Mouse (Mus musculus) kidney, postnatal 25 days (tissue): ENCODE measurements around the gene Fank1.

Experiments used
- DNase-seq, 2 experiments: peaks; one replicate each; pipeline ENCODE4 v3.0.0; 2021; ENCODE audit warnings: mixed read lengths in 2 of 2

The Fank1 gene

DNA sequence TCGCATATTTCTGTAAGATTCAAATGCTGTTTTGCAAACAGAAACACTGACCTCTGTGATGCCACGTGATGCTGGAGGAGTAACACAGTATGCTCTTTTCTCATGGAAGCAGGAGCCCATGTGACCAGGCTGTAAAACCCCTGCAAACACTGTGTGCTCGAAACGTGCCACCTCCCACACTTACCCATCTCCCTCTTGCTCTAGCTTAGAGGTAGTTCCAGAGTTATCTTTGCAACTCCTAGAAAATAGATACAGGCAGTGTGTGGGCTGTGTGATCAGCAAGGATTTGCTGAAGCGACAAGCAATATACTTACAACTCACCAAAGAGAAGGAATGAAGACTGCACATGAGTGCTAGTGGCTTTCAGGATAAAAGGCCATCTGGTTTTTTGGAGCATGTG, 8.1 kb upstream of the Fank1 start:
- DNase-seq: no peak

DNA sequence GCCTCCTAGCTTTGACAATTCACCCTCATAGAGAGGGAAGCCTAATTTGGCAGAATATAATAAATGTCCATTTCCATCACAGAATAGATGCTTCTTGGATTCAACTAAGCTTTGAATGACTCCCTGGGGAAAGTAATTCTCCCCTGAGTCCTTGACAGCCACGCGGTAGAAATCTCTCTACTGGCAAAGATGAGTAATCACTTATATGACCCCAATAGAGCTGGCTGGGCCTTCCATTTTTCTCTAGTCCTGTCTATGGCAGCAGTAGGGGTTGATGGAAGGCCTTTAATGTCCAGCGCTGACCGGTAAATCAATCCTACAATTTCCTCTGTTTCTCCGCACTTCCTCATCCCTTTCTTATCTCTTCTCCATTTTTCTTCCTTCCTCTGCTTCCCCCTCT, 1.5 kb upstream of the Fank1 start:
- DNase-seq: no peak

DNA sequence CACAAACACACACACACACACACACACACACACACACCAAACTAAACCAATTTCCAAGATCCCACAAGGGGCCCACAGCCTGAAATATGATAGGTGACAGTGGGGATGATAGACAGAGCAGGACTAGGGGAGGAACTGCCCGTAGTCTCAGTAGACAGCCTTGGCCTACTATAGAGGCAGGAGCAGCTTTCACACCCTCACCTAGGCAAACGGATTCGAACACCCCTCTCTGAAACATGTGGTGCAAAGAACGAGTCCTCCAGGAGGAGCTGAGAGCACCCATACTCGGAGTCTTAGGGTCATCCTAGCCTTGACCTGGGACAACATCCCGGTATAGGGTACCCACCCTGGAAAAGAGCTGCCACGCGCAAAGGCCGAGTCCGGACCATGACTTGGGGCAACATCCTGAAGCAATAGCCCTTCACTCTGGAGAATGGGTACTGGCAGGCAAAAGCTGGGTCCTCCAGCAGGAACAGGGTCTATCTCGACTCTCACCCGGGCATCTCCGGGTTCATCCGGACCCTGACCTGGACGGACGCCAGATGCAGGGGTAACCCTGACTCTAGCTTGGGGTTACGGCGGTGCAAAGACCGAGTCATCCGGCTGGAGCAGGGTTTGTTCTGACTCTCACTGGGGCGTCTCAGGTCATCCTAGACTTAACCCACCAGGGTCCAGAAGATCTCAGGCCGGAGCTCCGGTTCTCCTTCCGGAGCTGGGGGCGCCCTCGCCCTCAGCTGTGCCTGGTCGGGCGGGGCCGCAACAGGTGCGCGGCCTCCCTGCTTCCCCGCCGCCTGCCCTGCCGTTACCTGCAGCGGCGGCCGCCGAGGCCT, 650 bp upstream of the Fank1 start:
- peak; percentile 58 to 81 for DNase-seq

DNA sequence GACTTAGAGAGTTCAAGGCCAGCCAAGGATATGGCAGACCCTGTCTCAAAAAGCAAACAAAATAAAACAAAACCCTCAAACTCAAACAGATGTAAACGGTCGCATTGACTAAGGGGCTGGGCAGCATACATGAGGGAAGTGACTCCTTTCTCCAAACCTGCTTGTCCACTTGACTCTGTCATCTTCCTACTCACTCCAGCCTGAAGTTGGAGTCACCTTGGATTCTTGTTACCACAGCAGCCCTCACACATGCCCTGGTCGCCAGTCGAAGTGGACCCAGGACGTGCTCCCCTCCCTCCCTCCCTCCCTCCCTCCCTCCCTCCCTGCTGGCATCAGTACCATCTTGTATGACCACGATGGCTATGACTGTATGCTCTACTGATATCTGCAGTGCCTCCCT, 4.9 kb downstream of the Fank1 start:
- no peak for DNase-seq

DNA sequence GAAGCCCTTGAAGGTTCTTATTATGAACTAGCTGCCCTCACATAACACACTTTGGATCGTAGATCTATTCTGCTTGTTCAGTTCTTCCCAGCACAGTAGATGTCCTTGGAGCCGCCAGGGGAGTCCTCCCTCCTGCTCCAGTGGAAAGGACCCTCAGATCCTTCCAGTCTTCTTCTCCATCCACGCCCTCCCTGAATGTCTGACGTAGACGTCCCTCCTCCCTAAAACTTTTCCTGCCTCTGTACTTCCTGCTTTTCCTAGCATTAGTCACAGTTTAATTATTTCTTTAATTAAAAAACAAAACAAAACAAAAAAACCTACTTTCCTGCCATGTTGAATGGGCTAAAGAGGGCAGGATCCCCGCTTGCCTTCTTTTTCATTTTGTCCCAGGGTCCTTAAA, 5.3 kb downstream of the Fank1 start:
- DNase-seq: no peak

DNA sequence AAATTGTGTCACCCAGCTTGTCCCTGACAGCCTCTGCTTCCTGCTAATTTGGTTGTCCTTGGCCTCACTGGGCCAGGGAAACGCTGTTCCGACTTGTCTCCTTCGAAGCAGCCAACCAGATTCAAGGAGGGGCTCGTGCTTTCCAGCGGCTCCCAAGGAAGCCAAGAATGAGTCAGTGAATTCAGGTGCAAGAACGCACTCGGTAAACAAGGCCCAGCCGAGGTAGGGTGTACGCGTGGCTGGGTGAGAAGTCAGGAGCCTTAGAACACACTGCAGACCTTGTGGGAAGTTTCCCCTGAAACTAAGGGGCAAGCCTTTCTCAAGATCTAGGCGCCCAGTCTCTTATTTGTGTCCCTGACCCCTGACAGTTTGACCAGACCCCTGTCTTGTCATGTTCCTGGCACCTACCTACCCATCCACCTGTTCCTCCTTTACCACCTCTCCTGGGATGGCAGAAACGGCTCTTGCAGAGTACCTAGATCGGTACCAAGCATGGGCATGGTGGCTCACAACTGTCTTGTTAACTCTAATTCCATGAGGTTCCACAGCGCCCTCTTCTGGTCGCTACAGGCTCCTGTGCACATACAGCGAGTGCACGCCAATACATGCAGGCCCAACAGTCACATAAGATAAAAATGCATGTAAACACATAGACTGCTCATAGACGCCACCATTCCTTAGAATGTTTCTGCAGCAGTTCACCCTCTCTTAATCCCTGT, 6.2 kb downstream of the Fank1 start, which contains the start of gene Dhx32:
Gene Dhx32, minus strand, starts transcription at position 10 of the 719 bp plus-strand sequence.
- DNase-seq: peak; percentile 84 to 85

DNA sequence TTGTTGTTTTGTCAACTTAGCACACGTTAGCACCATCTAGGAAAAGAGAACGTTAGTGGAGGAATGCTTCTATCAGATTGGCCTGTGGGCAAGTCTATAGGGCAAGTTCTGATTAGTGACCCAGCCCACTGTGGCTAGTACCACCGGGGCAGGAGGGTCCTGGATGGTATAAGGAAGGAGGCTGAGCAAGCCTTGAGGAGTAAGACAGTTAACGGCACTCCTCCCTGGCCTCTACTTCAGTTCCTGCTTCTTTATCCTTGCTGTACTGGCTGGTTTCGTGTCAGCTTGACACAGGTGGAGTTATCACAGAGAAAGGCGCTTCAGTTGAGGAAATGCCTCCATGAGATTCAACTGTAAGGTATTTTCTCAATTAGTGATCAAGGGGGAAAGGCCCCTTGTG, 10.9 kb downstream of the Fank1 start:
- DNase-seq: no peak

DNA sequence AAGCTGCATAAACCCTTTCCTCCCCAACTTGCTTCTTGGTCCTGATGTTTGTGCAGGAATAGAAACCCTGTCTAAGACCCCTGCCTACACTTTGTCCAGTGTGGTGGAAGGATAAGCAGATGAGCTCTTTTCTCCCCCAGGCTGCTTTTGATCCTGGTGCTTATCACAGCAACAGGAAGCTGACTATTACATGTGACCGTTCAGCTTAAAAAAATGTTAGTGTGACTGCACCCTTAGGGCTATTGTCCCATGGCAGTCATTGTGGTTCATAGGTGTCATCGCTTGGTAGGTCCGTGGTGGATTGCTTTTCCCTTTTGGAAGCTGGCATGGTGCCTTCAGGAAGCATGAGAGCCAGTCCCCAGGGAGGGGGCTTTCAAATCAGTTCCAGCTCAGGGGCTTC, 11.5 kb downstream of the Fank1 start:
- no peak for DNase-seq

DNA sequence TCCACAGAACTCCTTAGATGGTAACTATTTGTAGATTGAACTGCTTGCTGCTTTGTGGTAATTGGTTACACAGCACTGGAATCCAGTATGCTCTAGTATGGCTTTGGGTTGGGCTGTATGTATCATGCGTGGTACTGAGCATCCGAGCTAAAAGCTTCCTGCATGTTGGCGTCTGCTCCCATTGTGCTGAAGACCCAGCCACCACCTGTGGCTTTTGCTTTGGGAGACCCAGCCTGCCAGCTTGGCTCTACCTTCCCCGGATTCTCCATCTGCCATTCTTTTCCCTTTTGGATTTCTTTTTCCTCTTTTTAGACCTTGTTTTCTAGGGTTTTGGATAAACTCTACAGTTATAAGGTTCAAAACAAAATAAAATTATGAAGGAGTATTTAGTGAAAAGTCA, 13.5 kb downstream of the Fank1 start:
- DNase-seq: no peak

DNA sequence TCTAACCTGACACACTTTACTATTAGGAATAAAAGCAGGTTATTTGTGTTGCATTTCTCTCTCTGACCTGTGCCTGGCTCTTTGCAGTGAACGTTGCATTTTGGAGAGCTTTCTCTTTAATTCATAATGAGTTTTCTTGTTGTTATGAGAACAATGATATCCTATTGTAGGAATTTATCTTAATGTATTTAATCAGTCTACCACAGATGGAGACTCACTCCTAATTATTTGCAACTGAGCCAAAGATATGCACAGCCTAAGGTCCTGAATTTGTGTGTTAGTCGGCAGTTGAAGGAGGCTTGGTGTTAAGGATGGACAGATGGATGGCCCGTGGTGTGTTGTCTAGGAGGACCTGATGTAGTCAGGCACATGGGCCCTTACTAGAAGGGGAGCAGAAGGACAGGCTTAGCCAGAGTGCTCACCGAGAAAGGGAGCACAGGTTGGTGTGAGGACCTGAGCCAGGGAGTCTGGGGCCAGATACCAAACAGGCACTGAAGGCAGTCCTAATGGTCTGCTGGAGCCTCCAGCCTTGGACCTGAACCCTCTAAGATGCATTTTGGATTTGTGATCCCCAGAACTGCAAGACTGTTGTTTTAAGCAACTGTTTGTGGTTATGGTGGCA, 14.1 kb downstream of the Fank1 start:
- DNase-seq: no peak

DNA sequence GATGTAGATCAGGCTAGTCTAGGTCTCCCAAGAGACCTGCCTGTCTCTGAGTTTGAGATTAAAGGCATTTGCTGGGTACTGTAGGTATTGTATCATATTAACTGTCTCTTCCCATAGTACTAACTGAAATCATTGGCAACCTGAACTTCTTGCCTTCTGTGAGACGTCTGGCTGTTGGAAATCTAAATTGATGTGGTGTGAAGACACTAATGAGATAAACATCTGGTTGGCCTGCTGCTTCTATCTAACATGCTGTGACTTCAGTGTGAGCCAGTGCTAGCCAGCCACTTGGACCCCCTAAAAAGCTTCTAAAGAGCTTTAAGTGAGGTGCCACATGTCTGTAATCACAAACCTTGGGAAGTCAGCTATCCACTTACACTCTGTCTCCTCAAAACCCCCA, 16.1 kb downstream of the Fank1 start:
- no peak for DNase-seq

DNA sequence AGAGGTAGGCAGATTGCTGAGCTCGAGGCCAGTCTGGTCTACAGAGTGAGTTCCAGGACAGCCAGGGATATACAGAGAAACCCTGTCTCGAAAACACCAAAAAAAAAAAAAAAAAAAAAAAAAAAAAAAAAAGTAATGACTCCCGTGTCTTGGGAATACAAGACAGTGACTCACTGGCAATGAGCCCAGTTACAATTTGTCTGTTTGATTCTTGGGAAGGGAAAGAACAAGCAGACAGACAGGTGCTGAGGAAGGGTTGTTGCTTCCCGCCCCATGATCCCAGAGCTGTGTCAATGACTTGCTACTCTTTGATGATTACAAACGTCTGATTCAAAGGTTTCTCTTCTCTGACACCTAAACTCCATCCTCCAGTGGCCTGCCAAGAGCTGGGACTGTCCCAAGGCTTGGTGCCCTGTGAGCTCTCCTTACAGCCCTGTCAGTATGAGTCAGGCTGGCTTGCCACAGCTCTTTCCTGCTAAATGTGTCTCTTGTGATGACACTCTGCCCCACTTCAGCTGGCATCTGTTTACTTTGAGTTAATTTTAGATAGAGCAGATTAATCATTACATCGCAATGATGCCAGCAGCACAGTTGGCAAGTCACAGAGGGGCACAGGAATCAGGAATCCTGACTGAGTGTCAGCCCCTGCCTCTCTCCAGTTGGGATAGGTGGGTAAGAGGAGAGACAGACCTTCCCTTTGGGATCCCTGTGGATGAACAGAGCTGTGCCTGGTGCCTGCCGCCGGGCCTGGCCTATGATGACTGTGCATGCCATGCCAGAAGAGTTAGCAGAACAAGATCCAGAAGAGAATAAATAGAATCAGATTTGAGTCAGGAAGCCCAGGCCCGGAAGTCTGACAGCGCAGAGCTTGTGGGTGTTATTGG, 16.8 kb downstream of the Fank1 start:
- peak; percentile 71 to 88 for DNase-seq

DNA sequence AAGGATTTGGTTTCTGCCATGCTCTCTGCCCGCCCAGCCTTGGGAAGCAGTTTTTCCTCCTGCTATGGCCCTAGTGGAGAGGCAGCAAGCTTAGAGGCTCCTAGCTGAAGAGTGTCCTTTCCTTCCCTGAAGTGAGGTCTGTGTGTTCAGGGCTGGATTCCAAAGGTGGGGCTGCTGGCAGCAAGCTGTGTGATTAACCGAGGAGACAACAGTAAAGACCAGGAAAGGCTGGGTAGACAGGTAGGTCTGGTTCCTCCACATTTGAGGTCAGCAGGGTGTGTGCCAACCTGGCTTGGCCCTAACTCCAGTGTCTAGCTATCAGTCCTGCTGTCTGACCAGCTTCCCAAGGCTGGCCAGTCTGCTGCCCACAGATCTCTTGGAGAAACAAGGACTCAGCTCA, 18.1 kb downstream of the Fank1 start:
- DNase-seq: peak; percentile 21 to 58

DNA sequence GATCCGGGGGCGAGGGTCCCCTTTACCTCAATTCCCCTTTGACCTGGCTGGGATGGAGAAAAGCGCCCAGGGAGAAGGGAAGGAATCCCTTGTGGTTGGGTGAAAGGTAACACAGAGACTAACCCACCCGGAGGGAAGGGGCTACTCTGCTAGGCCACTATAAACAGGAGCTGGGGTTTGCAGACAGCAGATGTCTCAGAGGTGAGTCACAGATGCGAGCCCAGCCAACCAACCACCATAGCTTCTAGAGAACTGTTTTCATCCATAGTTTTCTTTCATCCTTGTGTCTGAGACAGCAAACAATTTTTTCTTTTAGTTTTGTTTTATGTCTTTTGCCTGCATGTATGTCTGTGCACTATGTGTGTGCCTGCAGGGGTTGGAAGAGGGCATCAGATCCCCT, 23.3 kb downstream of the Fank1 start:
- DNase-seq: no peak

DNA sequence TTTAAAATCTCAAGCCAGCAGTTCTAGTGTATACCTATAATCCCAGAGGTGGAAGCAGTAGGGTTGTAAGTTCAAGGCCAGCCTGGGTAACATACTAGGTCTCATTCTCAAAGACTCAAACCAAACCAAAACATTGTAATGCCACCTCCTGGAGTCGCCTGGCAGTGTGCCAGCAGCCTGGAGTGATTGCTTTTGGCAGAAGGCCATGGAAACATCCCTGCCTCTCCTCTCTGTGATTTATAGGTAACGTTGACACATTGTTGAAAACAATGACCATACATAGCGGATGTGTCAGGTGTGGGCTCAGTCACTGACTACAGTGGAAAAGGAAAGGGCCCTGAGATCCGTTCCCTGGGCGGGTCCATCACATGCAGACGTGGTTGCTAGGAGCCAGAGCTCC, 25.2 kb downstream of the Fank1 start:
- peak; percentile 33 to 42 for DNase-seq

DNA sequence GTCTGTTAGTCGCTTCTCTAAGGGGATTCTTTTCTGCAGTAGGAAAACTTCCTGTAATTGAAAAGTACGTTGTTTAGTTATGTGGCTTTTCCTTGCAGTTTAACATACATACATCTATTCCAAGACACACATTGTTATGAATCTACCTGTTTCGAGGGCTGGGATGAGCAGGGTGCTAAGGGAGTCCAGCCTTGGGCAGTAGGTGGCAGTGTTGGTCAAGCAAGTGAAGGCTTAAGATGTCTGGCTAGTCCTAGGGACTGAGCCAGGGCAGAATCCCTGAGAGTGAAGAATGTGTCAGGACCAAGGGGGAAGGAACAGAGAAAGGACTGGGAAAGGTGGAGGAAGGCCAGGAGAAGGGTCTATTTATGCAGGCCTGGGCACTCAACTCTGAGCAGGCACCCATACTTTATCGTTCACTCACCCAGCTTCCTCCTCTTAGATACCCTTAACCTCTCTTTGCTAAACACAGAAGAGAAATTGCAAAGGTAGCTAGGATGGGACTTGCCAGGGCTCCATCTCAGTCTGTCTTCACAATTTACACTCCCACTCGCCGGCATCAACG, 29.0 kb downstream of the Fank1 start:
- peak; percentile 71 to 86 for DNase-seq

DNA sequence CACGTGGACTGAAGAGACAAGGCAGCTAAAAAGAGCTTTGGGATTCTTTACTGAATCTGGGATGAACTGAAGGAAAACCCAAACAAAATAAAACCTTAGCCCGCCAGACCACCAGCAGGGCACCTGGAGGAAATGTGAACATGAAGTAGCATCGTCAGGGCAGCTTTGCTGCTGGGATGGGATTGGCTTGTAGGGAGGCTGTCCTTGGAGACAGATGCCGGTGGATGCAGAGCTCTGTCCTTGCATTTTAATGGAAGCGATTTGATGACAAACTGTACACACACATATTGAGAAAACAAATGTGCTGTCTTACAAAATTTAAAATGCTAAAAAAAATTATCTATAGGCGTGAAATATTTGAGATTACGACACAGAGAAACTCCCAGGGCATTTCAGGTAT, 36.3 kb downstream of the Fank1 start:
- no peak for DNase-seq

DNA sequence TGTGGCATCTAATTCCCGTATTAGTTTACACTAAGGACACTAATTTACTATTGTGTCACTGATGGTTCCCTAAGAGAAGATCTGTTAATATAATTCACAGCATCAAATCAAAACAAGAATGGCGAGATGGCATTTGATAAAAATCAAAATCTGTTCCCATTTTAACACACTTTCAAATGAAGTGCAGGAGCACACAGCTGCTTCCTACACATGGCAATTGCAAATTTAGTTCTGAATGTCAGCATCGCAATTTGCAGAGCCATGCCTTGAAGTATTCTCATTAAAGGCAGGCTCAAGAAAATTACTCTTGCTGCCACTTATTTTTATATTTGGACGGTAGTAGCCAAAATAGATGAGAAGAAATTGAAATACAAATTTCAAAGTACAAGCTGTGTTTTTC, 36.7 kb downstream of the Fank1 start:
- no peak for DNase-seq

DNA sequence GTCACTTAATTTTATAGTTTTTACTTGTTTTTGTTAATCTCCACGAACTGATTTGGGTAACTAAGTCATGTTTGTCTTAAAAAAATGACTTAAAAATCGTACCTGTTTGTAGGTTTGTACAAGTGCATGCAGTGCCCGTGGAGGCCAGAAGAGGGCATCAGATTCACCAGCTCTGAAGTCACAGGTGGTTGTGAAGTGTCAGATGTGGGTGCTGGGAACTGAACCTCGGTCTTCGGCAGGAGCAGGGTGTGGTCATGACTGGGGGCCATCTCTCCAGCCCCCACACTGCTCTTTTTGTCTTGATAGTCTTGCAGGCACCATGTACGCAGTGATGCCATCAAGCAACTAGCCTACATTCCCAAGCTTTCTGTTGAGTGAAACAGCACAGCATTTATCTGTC, 47.1 kb downstream of the Fank1 start:
- peak in 1 of 2 experiments; percentile 3 for DNase-seq

DNA sequence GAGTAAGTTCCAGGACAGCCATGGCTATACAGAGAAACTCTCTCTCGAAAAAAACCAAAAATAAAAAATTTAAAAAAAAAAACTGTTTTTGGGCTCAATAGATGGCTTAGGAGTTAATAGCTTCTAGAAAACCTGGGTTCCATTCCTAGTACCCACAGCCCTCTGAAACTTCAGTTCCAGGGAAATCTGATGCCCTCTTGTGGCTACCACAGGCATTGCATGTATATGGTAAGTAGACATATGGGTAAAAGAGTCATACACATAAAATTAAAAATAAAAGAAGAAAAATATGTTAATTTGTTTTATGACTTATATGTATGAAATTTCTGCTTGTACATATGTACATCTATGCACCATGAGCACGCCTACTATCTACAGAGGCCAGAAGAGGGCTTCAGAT, 47.9 kb downstream of the Fank1 start:
- DNase-seq: peak in 1 of 2 experiments; percentile 55

DNA sequence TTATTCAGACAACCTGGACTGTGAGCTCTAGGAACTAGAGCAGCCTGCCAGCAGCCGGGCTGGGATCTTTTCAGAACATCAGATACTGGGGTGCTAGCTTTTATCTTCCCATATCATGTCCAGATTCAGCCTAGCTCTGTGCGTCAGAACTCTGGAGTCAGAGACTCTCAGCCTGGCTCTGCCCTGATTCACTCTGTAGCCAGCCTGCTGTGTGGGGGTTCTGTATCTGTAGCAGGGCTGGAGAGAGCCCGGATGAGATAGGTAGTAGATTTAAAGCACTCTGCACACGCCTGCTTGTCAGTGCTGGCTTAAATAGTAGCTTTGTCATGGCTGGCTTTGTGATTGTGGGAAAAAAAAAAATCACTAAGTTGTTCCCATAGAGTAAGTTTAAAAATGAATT, 51.9 kb downstream of the Fank1 start:
- DNase-seq: no peak

DNA sequence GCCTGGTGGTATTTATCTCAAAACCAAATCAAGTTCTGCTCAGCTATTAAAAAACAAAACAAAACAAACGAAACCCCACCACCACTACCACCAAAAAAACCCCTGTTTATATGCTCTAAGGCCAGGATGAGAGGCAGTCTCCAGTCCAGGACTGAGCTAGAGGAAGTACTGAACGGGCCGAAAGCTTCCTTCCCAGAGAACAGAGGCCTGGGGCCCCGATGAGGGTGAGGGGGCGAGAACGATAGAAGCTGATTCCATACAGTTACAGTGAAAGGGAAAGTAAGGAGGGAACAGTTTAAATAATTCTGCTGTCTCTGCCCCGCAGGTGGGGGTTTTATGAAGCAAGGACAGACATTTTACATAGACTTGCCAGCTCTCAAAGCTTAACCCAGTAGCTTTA, 52.9 kb downstream of the Fank1 start:
- no peak for DNase-seq

DNA sequence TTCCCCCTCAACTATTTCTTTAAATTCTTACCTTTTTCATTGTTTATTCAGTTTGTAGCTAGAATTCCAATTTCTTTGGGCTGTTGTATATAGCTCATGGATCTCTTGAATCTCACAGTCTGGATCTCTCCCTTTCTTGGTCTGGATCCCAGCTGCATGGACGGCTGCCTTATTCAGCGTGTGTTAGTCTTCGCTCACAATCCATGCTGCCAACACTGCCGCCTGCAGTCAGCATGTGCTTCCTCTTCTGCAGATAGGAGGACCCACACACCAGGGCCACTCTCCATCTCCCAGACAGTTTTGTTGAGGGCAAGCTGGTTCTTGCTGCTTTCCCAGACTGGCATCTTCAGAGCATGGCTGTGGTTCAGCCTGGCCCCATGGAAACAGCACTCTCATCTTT, 62.9 kb downstream of the Fank1 start:
- DNase-seq: no peak
